Mouse (Mus musculus) lung, postnatal 14 days (tissue): ENCODE results near the gene Zdhhc17.
A peak's percentile ranks its signal among the peaks of the same experiment; 100 is the strongest.

ENCODE experiments used
- DNase-seq: peaks from one replicate; pipeline ENCODE4 v3.0.0; 2021

The Zdhhc17 gene

GRCm38 (mm10) chr10:110951748-110952147, 58.2 kb downstream of the Zdhhc17 start:
- DNase-seq: no peak

- DNase-seq: no peak
These were observed 58.8 kb downstream of the Zdhhc17 start for GRCm38 (mm10) chr10:110951112-110951511.

GRCm38 (mm10) chr10:110947574-110947973, 62.4 kb downstream of the Zdhhc17 start:
- no peak for DNase-seq

- no peak for DNase-seq
These were observed 64.0 kb downstream of the Zdhhc17 start for GRCm38 (mm10) chr10:110945966-110946365.

- DNase-seq: no peak
These were observed 65.8 kb downstream of the Zdhhc17 start for GRCm38 (mm10) chr10:110944175-110944574.

GRCm38 (mm10) chr10:110942806-110943205, 67.1 kb downstream of the Zdhhc17 start:
- DNase-seq: no peak

GRCm38 (mm10) chr10:110941968-110942367, 68.0 kb downstream of the Zdhhc17 start:
- no peak for DNase-seq

GRCm38 (mm10) chr10:110940740-110941398, 69.1 kb downstream of the Zdhhc17 start:
- DNase-seq: no peak

GRCm38 (mm10) chr10:110939717-110940116, 70.2 kb downstream of the Zdhhc17 start:
- DNase-seq: no peak

- DNase-seq: no peak
These were observed 70.9 kb downstream of the Zdhhc17 start for GRCm38 (mm10) chr10:110938841-110939549.

GRCm38 (mm10) chr10:110938361-110938760, 71.6 kb downstream of the Zdhhc17 start:
- DNase-seq: no peak

- DNase-seq: no peak
These were observed 74.3 kb downstream of the Zdhhc17 start for GRCm38 (mm10) chr10:110935669-110936068.

GRCm38 (mm10) chr10:110935081-110935480, 74.9 kb downstream of the Zdhhc17 start:
- no peak for DNase-seq

GRCm38 (mm10) chr10:110933584-110933983, 76.4 kb downstream of the Zdhhc17 start:
- DNase-seq: no peak

GRCm38 (mm10) chr10:110931913-110932560, 77.9 kb downstream of the Zdhhc17 start:
- no peak for DNase-seq

- no peak for DNase-seq
These were observed 78.6 kb downstream of the Zdhhc17 start for GRCm38 (mm10) chr10:110931161-110931912.

GRCm38 (mm10) chr10:110929756-110930155, 80.2 kb downstream of the Zdhhc17 start:
- DNase-seq: no peak

- DNase-seq: no peak
These were observed 82.4 kb downstream of the Zdhhc17 start for GRCm38 (mm10) chr10:110927491-110927890.

GRCm38 (mm10) chr10:110922612-110923011, 87.3 kb downstream of the Zdhhc17 start:
- no peak for DNase-seq

- no peak for DNase-seq
These were observed 88.0 kb downstream of the Zdhhc17 start for GRCm38 (mm10) chr10:110921890-110922289.

GRCm38 (mm10) chr10:110920368-110920950, 89.5 kb downstream of the Zdhhc17 start:
- DNase-seq: no peak

GRCm38 (mm10) chr10:110919531-110920343, 90.2 kb downstream of the Zdhhc17 start, which contains the start of gene Csrp2:
Csrp2 (plus strand) TSS chr10:110919789.
- peak; percentile 92 for DNase-seq
